33 mouse cellular contexts compared by ENCODE assay signal in the genomic region with DNA sequence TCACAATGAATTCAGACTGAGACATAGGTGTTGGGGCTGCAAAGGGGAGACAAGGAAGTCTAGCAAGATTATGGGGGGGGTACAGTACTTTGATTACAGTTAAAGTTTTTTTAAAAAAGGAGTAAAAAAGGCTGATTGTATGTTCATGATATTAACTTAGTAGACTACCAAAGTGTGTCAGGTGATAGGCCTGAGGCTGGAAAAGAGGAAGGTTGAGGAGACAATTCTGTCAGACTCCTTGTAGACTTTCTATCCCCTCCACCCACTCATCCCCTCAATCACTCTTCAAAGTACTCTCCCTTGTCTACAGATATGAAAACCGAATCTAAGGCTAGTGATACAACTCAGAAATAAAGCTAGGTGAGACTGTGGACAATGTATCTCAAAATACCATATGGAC. TPM values are rescaled to one million over a fixed set of nuclear protein-coding genes. Genes with fewer than 3 reads are reported as not detected.
"Had no signal": no experiment of that assay in that cellular context is flagged by ENCODE, and none has a peak within 500 bp of the region (broad histone marks: within the 10 kb centered on the region; RNA-seq: fewer than 3 reads in every experiment).

No protein-coding gene starts in this region.

- H3K27me3 ChIP-seq: heart, embryonic 12.5 days; heart, embryonic 13.5 days; heart, embryonic 15.5 days; hindbrain, embryonic 13.5 days; hindbrain, embryonic 15.5 days; intestine, embryonic 15.5 days; kidney, embryonic 15.5 days had no signal

- H3K9ac ChIP-seq: heart, embryonic 12.5 days; heart, embryonic 13.5 days; heart, embryonic 15.5 days; hindbrain, embryonic 12.5 days; hindbrain, embryonic 13.5 days; hindbrain, embryonic 14.5 days; hindbrain, embryonic 15.5 days; intestine, embryonic 15.5 days; kidney, embryonic 15.5 days had no signal

- H3K27ac ChIP-seq: heart, embryonic 13.5 days; heart, embryonic 15.5 days; hindbrain, embryonic 10.5 days; hindbrain, embryonic 12.5 days; hindbrain, embryonic 13.5 days; hindbrain, embryonic 14.5 days; hindbrain, embryonic 15.5 days; hindbrain, postnatal 0 days; intestine, embryonic 15.5 days; kidney, embryonic 15.5 days; kidney, postnatal 0 days; layer of hippocampus, adult 2 months; left cerebral cortex, adult 2 months had no signal

- H3K4me3 ChIP-seq: heart, embryonic 12.5 days; heart, embryonic 15.5 days; hindbrain, embryonic 12.5 days; hindbrain, embryonic 13.5 days; hindbrain, embryonic 15.5 days; intestine, embryonic 15.5 days; kidney, embryonic 15.5 days; layer of hippocampus, adult 2 months; left cerebral cortex, adult 2 months had no signal

- H3K9me3 ChIP-seq: heart, embryonic 12.5 days; heart, embryonic 13.5 days; heart, embryonic 15.5 days; hindbrain, embryonic 10.5 days; hindbrain, embryonic 12.5 days; hindbrain, embryonic 13.5 days; hindbrain, embryonic 15.5 days; intestine, embryonic 15.5 days; kidney, embryonic 15.5 days had no signal

- H3K36me3 ChIP-seq: hindbrain, embryonic 12.5 days; hindbrain, embryonic 15.5 days; intestine, embryonic 15.5 days had no signal

- DNase-seq: heart, postnatal 10 days; heart, postnatal 14 days; heart, postnatal 36 days; heart, postnatal 4 days; kidney, adult 11 months; kidney, adult 18-20 months; kidney, adult 2 months; kidney, adult 8-10 months; kidney, adult 9 months; kidney, postnatal 10 days; kidney, postnatal 14 days; kidney, postnatal 25 days; kidney, postnatal 36 days; kidney, postnatal 4 days; layer of hippocampus, adult 9-11 months; layer of hippocampus, postnatal 36 days had no signal

RNA-seq across cellular contexts. Expression of a gene that starts 53.4 kb away (rescaled TPM):
- total RNA-seq: heart, postnatal 10 days; heart, postnatal 14 days; heart, postnatal 25 days; heart, postnatal 36 days; heart, postnatal 4 days; hematopoietic stem cell, adult 5-6 weeks had no signal
- polyA plus RNA-seq: kidney, adult 2 months; large intestine, adult 2 months had no signal
